Mouse (Mus musculus) layer of hippocampus, adult 6 months (tissue): ENCODE data around the gene Olfr747. TPM values are rescaled to one million over a fixed set of nuclear protein-coding genes. Genes with fewer than 3 reads are reported as not detected.

Source experiments
- long read RNA-seq, 2 experiments: library from polyadenylated mRNA; unstranded; transcript quantifications; one replicate each; pipeline ENCODE4 v2.0.0; 2019 to 2020
- polyA plus RNA-seq: library from polyadenylated mRNA; unstranded; fragments of <200 nt; fragmentation: Nextera tagmentation; gene quantifications from 2 replicates; pipeline ENCODE4 v1.2.3, GENCODE M21; 2021

Olfr747 gene
- not detected in 2 replicates for polyA plus RNA-seq
- long read RNA-seq, experiment 1: 0 reads
- long read RNA-seq, experiment 2: 0 reads

DNA sequence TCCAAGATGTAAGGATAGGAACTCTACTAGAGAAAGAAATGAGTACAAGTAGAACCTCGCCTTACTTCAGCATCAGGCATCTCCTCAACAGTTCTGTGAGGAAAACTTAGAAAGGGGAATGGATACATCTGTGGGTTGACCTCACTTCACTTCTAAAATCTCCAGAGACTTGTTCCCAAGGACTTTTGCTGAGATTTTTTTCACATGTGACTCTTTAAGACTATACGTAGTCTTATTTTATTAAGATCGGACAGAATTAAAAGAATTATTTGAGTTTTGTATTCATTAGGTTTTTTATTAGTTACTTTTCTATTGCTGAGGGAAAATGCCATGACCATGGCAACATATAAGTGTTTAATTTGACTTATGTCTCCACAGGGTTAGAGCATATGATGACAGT, at the start of gene Olfr747:
Gene Olfr747 (minus strand): TSS at position 101 of the 400 bp plus-strand sequence.

GRCm38 (mm10) chr14:50707073-50707472, 14.1 kb upstream of the Olfr747 start, which contains the start of gene Olfr748:
Olfr748 (plus strand) TSS chr14:50707373.

DNA sequence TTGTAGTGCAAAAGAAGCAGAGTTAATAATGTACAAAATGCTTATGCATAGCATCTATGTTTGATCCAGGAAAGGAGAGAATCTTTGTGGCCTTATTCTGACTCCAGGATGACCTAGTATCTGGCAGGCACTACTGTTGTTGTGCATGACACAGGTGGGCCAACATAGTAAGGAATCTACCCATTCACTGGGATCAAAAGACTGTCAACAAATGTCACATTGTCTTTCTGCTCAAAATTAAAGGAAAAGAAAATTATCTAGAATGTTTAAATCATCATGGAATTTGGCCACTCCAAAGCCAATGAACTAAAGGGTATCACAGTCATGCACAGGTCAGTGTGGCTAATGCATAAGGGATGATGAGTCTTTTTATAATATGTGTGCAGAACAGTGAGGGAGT, 46.2 kb downstream of the Olfr747 start, which contains the start of gene Olfr746:
Gene Olfr746 (plus strand): TSS at position 301 of the 400 bp plus-strand sequence.

GRCm38 (mm10) chr14:50639088-50639487, 53.9 kb downstream of the Olfr747 start, which contains the start of gene Olfr745:
Olfr745 (plus strand) TSS chr14:50639388.

Other genes with a start within 250 kb of the Olfr747 start
- gene Olfr740, start 247.7 kb downstream of the Olfr747 start, polyA plus RNA-seq: not detected in 2 replicates
- not detected in 2 replicates for gene Olfr741, start 220.5 kb downstream of the Olfr747 start, polyA plus RNA-seq
- not detected in 2 replicates for gene Olfr742, start 189.6 kb downstream of the Olfr747 start, polyA plus RNA-seq
- gene Olfr743, start 171.4 kb downstream of the Olfr747 start, polyA plus RNA-seq: not detected in 2 replicates
- gene Olfr744, start 78.3 kb downstream of the Olfr747 start, polyA plus RNA-seq: not detected in 2 replicates
- not detected in 2 replicates for gene Olfr745, start 53.8 kb downstream of the Olfr747 start, polyA plus RNA-seq
- not detected in 2 replicates for gene Olfr746, start 46.1 kb downstream of the Olfr747 start, polyA plus RNA-seq
- not detected in 2 replicates for gene Olfr748, start 14.2 kb upstream of the Olfr747 start, polyA plus RNA-seq
- gene Olfr749, start 51.9 kb upstream of the Olfr747 start, polyA plus RNA-seq: not detected in 2 replicates
- 53.7 and 55.6 TPM in 2 replicates for gene Ttc5, start 92.3 kb upstream of the Olfr747 start, polyA plus RNA-seq
- not detected in 2 replicates for gene Ccnb1ip1, start 114.5 kb upstream of the Olfr747 start, polyA plus RNA-seq
- 24.4 and 27.2 TPM in 2 replicates for gene Parp2, start 114.6 kb upstream of the Olfr747 start, polyA plus RNA-seq
- gene Tep1, start 177.4 kb upstream of the Olfr747 start, polyA plus RNA-seq: 1.2 and 2.4 TPM in 2 replicates
- 0.19 and 0.49 TPM in 2 replicates for gene Klhl33, start 204.3 kb upstream of the Olfr747 start, polyA plus RNA-seq
- gene Osgep, start 231.7 kb upstream of the Olfr747 start, polyA plus RNA-seq: 75.5 and 79.0 TPM in 2 replicates
- gene Apex1, start 231.8 kb upstream of the Olfr747 start, polyA plus RNA-seq: 86.9 and 97.4 TPM in 2 replicates
- gene Pip4p1, start 237.7 kb upstream of the Olfr747 start, polyA plus RNA-seq: 65.9 and 75.6 TPM in 2 replicates
- 9.8 and 10.9 TPM in 2 replicates for gene Pnp, start 237.9 kb upstream of the Olfr747 start, polyA plus RNA-seq